Mouse (Mus musculus) hindbrain, embryonic 15.5 days (tissue): ENCODE data around the gene 0610012G03Rik. TPM values are rescaled to one million over a fixed set of nuclear protein-coding genes. Genes with fewer than 3 reads are reported as not detected.
A peak's percentile ranks its signal among the peaks of the same experiment; 100 is the strongest.

Source experiments
- ATAC-seq: fragments of 200-750 bp; cut with Nextera tagmentation; 2 replicates; pipeline ENCODE4 v1.8.0; 2017; ENCODE audit warnings: low read depth, moderate number of reproducible peaks, moderate TSS enrichment; ENCODE audit not compliant: low FRiP score
- H3K27ac ChIP-seq: fragments of 300-500 bp; sonication (generic); replicated peaks from 2 replicates; pipeline ENCODE4 v1.5.1; 2015; ENCODE audit warnings: mild to moderate bottlenecking, inconsistent platforms
- H3K27me3 ChIP-seq: fragments of 300-500 bp; sonication (generic); 2 replicates; pipeline ENCODE4 v1.6.1; 2015; ENCODE audit warnings: control low read depth, inconsistent platforms
- H3K36me3 ChIP-seq: fragments of 300-500 bp; sonication (generic); 2 replicates; pipeline ENCODE4 v1.6.1; 2015; ENCODE audit warnings: control low read depth, inconsistent platforms
- H3K4me1 ChIP-seq: fragments of 300-500 bp; sonication (generic); replicated peaks from 2 replicates; pipeline ENCODE4 v1.6.1; 2015; ENCODE audit warnings: control low read depth, inconsistent platforms
- H3K4me2 ChIP-seq: fragments of 300-500 bp; sonication (generic); 2 replicates; pipeline ENCODE4 v1.6.1; 2015; ENCODE audit warnings: moderate library complexity, mild to moderate bottlenecking, inconsistent platforms
- H3K4me3 ChIP-seq: fragments of 300-500 bp; sonication (generic); 2 replicates; pipeline ENCODE4 v1.5.1; 2015; ENCODE audit warnings: mild to moderate bottlenecking, inconsistent platforms
- H3K9ac ChIP-seq: fragments of 300-500 bp; sonication (generic); 2 replicates; pipeline ENCODE4 v1.6.1; 2015; ENCODE audit warnings: inconsistent platforms
- H3K9me3 ChIP-seq: fragments of 300-500 bp; sonication (generic); 2 replicates; pipeline ENCODE4 v1.6.1; 2016; ENCODE audit warnings: control low read depth, inconsistent platforms
- WGBS: fragments of 180-500 bp; shearing (Covaris S2); methylation state at CpG from one replicate; pipeline ENCODE4 v1.1.7; 2015; 5-methylcytosine and 5-hydroxymethylcytosine counted together
- polyA plus RNA-seq: library from polyadenylated mRNA; unstranded; fragments of >200 nt; fragmentation: Nextera tagmentation; extraction: Ambion mirVana; gene quantifications from 2 replicates; pipeline ENCODE4 v1.2.1, GENCODE M21; 2015

Gene 0610012G03Rik
- polyA plus RNA-seq, 1 experiment from 2014 or later, result 123 TPM

DNA sequence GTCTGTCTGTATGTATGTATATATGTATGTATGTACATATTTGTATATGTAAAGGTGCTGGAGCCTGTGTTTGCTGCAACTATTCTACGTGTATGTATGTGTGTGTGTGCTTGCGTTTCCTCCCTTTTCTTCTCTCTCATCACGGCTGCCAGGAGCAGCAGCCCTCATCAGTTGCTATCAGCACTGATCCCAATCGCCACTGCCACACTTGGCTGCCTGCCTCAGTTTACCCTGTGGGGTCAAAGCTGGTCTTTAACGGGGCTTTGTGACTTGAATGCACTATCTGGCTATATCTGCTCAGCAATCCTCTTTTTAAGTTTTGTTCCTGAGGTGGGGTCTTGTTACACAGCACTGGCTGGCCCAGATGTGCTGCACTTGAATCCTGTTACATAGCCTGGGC lies 20.9 kb downstream of the 0610012G03Rik start:
- H3K27ac ChIP-seq, result no peak overlapping the region
- peaks cover 6% of the 10 kb centered on the region for H3K4me1 ChIP-seq
- no peak overlapping the region for H3K9ac ChIP-seq
- WGBS, result 95% methylated on average over 5 of the region's 5 CpGs
- no peak for ATAC-seq
- no peak overlapping the region for H3K4me3 ChIP-seq
- no peaks in the 10 kb centered on the region for H3K9me3 ChIP-seq
- no peaks in the 10 kb centered on the region for H3K27me3 ChIP-seq
- H3K36me3 ChIP-seq, result no peaks in the 10 kb centered on the region
- no peak overlapping the region for H3K4me2 ChIP-seq

DNA sequence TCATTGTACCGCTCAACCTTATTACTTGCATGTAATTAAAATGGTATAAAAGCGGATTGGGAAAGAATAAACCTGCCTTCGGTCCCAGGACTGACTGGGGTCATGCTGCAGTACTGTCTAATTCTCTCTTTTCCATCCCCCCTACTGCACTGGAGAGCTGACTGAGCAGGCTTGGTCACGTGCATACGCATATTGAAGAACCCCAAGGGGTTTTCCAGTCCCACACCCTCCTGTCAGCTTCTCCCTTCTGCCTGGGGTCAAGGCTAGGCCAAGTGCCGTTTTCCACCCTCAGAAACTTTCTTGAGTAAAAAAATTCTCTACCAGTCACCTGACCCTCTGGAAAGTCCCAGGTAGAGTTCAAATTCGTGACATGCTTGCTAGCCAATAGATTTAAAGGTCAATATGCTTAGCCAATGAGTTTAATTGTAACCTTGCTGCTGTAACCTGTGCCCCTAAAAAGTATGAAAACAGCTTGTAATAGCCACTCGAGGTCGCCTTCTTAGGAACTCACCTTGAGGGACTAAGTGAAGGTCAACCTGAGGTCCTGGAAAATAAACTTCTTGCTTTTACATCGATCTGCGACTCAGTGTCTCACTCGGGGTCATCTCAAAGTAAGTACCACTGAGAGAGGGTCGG lies 21.6 kb downstream of the 0610012G03Rik start:
- ATAC-seq, result no peak
- no peak overlapping the region for H3K9ac ChIP-seq
- H3K4me3 ChIP-seq, result no peak overlapping the region
- no peaks in the 10 kb centered on the region for H3K36me3 ChIP-seq
- no peaks in the 10 kb centered on the region for H3K4me1 ChIP-seq
- H3K27me3 ChIP-seq, result no peaks in the 10 kb centered on the region
- no peak overlapping the region for H3K4me2 ChIP-seq
- H3K27ac ChIP-seq, result no peak overlapping the region
- 84% methylated on average over 13 of the region's 13 CpGs for WGBS
- H3K9me3 ChIP-seq, result no peaks in the 10 kb centered on the region

DNA sequence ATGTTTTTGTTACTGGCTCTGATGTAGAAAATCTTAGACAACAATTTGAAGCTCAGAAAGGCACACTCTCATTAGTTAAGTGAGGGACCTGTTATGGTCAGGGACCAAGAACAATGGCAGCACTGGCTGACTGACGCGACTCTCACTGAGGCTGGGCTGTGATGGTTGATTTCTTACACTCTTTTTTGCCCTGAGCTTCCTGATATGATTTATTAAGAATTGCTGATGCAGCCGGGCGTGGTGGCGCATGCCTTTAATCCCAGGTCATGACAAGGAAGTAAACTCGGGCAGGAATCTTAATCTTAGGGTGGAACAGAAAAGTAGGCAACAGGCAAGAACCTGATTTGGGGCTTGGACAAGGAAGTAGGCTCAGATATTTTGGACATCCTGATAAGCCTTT lies 22.2 kb downstream of the 0610012G03Rik start:
- 78% methylated on average over 6 of the region's 6 CpGs for WGBS

DNA sequence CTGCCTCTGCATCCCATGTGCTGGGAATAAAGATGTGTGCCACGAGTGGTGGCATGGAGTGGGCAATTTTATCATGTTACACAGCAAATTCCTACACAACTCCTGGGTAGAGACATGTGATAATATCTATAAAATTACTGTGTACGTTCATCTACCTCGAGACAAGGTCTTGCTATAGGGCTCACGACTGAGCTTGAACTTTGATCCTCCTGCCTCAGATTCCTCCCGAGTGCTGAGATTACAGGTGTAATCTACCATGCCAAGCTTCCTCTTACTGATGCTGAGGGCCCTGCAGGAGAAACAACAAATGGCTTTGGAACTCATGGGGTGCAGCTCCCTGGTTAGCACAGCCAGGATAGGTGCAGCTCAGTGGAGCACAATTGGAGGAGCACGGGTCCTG lies 23.9 kb downstream of the 0610012G03Rik start:
- Histone ChIP-seq H3K4me3 (no peak overlapping the region), H3K27me3 (no peaks in the 10 kb centered on the region), H3K27ac (no peak overlapping the region), H3K4me1 (no peaks in the 10 kb centered on the region), H3K36me3 (no peaks in the 10 kb centered on the region), H3K4me2 (no peak overlapping the region), H3K9me3 (no peaks in the 10 kb centered on the region), H3K9ac (no peak overlapping the region)
- 91% methylated on average over 6 of the region's 6 CpGs for WGBS
- ATAC-seq, result no peak

More for the DNA sequence above, 22.2 kb downstream of the 0610012G03Rik start:
- Histone ChIP-seq H3K4me3 (no peak overlapping the region), H3K9me3 (no peaks in the 10 kb centered on the region), H3K36me3 (no peaks in the 10 kb centered on the region), H3K4me2 (no peak overlapping the region), H3K27me3 (no peaks in the 10 kb centered on the region), H3K27ac (no peak overlapping the region), H3K9ac (no peak overlapping the region), H3K4me1 (no peaks in the 10 kb centered on the region)
- no peak for ATAC-seq

DNA sequence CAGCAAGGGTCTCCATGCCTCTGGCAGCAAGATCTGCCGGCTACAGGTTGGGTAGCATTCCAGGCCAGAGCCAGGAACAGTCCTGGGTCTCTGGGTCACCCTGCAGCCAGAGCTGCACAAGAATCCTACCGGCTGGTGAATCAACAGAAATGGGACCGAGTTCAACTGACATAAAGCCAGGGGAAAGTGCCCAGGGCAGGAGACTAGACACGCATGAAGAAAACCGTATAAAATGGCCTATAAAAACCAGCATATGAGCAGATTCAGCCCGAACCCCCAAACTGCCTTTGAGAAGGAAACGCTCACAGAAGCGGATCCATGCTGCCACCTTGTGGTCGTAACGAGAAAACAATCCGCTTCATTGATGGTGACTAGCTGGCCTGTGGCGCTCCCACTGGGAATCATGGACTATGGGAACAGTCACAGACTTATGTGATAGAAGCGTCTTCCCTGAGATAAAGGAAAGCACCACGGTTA lies 30.0 kb downstream of the 0610012G03Rik start:
- peak; percentile 79; the same call in 1 of the 2 replicates for ATAC-seq

DNA sequence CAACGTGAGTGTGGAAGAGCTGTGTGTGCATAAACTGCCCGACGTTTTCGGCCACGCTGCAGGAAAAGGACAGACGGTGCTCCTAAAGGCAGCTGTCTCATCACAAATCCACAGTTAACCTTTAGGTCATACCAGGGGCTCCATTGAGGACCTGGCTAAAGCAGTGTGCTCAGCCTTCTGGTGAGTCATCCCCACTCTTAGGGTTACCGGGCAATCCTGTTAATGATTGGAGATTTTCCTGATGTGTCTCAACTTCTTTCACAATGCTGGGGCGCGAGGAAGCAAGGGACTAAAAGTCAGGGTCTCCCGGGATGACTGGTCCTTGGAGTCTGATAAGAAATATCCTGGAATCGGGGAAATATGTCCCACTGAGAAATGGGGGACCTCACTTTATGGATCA lies 30.5 kb downstream of the 0610012G03Rik start:
- Histone ChIP-seq H3K36me3 (no peaks in the 10 kb centered on the region), H3K9me3 (no peaks in the 10 kb centered on the region), H3K4me1 (peaks cover 4% of the 10 kb centered on the region), H3K4me3 (no peak overlapping the region), H3K4me2 (no peak overlapping the region; the same call in 1 of the 2 replicates), H3K27ac (no peak overlapping the region), H3K9ac (0 out of 2 replicates have a peak overlapping the region, but pooled peaks have one; percentile 1), H3K27me3 (no peaks in the 10 kb centered on the region)
- ATAC-seq, result no peak
- 74% methylated on average over 11 of the region's 11 CpGs for WGBS

More for the DNA sequence above, 30.0 kb downstream of the 0610012G03Rik start:
- H3K4me1 ChIP-seq, result peaks cover 4% of the 10 kb centered on the region
- no peak overlapping the region for H3K27ac ChIP-seq
- no peak overlapping the region for H3K4me3 ChIP-seq
- 4% methylated on average over 14 of the region's 14 CpGs for WGBS
- no peaks in the 10 kb centered on the region for H3K27me3 ChIP-seq
- no peaks in the 10 kb centered on the region for H3K9me3 ChIP-seq
- no peaks in the 10 kb centered on the region for H3K36me3 ChIP-seq
- H3K4me2 ChIP-seq, result peak overlapping the region; percentile 32
- H3K9ac ChIP-seq, result 0 out of 2 replicates have a peak overlapping the region, but pooled peaks have one; percentile 1

DNA sequence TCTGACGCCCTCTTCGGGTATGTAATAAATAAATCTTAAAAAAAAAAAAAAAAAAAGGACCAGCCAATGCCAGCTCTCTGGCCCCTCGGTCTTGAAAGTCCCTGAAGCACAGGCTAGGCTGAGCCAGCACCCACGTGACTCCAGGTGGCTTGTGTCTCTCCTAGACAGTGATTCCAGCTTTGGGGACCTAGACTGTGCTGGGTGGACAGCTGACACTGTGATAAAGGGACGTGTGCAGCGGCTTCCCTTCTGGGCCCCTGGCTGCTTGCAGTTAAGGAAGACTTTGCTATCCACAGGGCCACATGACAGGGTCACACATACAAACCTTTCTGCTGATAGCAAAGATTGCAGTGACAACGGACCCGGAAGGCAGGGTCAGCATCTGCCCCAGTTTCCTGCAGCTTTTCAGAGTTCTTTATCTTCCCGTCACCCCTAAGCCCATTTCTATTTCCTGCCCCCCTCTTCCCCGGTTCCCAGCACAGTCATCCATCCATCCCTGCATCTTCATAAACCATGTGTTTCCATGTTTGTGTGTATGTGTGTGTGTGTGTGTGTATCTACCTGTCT lies 37.9 kb downstream of the 0610012G03Rik start:
- Histone ChIP-seq H3K27me3 (no peaks in the 10 kb centered on the region), H3K4me1 (peaks cover 13% of the 10 kb centered on the region), H3K9me3 (no peaks in the 10 kb centered on the region), H3K27ac (no peak overlapping the region), H3K4me2 (no peak overlapping the region), H3K4me3 (no peak overlapping the region), H3K9ac (no peak overlapping the region), H3K36me3 (no peaks in the 10 kb centered on the region)
- no peak for ATAC-seq
- 77% methylated on average over 10 of the region's 10 CpGs for WGBS

DNA sequence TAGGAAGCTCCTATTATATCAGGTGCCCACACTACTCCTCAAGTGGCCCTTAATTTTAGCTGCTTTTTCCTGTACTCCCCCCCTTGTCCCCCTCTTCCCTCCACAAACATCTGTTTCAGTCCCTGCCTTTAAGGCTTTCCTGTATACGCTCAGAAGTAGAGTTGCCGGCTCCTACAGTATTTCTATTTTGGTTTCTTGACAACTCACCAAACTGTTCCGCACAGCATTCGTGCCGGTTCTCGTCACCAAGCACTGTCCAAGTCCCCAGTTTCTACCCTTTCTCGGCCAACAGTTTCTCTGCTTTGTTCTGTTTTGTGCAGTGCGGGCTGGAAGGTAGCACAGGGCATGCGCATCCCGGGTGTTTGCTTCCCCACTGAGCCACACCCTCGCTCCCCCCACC lies 39.3 kb downstream of the 0610012G03Rik start:
- ATAC-seq, result no peak
- H3K9me3 ChIP-seq, result no peaks in the 10 kb centered on the region
- peaks cover 13% of the 10 kb centered on the region for H3K4me1 ChIP-seq
- 58% methylated on average over 11 of the region's 11 CpGs for WGBS
- H3K27me3 ChIP-seq, result no peaks in the 10 kb centered on the region
- no peak overlapping the region for H3K9ac ChIP-seq
- no peak overlapping the region for H3K27ac ChIP-seq
- 0 out of 2 replicates have a peak overlapping the region, but pooled peaks have one; percentile 9 for H3K4me2 ChIP-seq
- H3K4me3 ChIP-seq, result no peak overlapping the region
- no peaks in the 10 kb centered on the region for H3K36me3 ChIP-seq

DNA sequence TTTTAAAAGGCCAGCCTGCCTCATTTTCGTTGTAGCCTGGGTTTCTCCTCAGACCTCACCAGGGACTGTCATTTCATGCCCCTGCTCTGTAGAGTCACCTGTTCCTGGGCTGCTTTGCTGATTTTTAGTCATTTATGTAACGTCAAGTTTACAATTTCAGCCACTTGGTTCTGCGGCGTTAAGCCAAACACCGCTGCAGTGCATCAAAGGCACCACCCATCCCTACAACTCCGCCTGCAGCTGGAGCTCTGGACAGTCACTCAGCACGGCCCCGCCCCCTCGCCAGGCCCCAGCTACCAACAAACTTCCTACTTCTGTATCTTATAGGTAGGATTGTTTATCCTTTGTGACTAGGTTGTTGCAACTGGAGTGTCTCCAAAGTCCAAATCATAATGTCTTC lies 41.4 kb downstream of the 0610012G03Rik start:
- H3K27ac ChIP-seq, result peak overlapping the region; percentile 43; the same call in 1 of the 2 replicates
- peaks cover 13% of the 10 kb centered on the region for H3K4me1 ChIP-seq
- H3K4me3 ChIP-seq, result no peak overlapping the region
- no peak for ATAC-seq
- WGBS, result 10% methylated on average over 9 of the region's 9 CpGs
- H3K9ac ChIP-seq, result no peak overlapping the region
- peak overlapping the region; percentile 38 for H3K4me2 ChIP-seq
- H3K36me3 ChIP-seq, result no peaks in the 10 kb centered on the region
- no peaks in the 10 kb centered on the region for H3K9me3 ChIP-seq
- no peaks in the 10 kb centered on the region for H3K27me3 ChIP-seq

DNA sequence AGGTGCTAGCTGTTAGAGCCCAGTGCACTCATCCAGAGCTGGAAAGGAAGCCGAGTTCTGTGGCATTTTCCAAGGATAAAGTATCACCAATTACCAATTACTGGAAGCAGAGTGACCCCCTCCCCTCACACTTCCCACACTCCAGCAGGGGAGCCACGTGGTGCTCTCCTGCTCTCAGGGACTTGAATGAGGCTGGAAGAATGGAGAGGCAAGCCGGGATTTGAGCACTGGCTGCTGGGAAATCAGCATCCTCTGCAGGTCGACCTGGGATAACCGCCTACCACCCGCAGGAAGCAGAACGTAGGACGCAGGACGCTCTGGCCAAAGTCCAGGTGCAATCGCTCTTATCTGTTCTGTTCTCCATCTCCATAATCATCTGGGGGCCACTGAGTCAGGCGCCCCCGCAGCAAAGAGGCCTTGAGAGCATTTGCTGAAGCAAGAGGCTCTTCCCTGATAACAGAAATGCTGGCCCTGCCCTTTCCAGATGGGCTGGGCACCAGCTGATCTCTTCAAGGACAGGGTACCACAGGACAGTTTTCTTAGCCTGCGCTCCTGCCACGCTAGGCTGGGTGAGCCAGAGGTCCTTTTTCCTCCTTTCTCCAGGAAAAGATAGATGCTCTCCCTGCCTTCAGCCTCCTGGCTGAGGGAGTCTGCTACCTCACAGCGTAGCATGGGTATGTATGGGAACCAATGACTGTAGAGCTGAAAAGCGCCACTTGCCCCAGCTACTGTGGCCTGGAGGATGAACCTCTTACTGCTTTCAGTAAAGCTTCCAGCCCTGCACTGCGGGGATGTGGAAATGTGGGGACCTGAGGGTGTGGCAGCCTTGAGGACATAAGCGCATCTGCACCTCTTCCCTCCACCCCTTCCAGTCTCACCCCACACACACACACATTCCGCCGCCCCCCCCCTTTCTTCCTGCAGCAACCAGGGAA lies 42.1 kb downstream of the 0610012G03Rik start:
- no peaks in the 10 kb centered on the region for H3K36me3 ChIP-seq
- H3K9me3 ChIP-seq, result no peaks in the 10 kb centered on the region
- peaks cover 13% of the 10 kb centered on the region for H3K4me1 ChIP-seq
- ATAC-seq, result peak; percentile 43; the same call in 1 of the 2 replicates
- peak overlapping the region; percentile 17; the same call in 1 of the 2 replicates for H3K9ac ChIP-seq
- peak overlapping the region; percentile 43; the same call in 1 of the 2 replicates for H3K27ac ChIP-seq
- peak overlapping the region; percentile 38 for H3K4me2 ChIP-seq
- 35% methylated on average over 20 of the region's 20 CpGs for whole genome bisulfite sequencing
- H3K27me3 ChIP-seq, result no peaks in the 10 kb centered on the region
- no peak overlapping the region for H3K4me3 ChIP-seq

DNA sequence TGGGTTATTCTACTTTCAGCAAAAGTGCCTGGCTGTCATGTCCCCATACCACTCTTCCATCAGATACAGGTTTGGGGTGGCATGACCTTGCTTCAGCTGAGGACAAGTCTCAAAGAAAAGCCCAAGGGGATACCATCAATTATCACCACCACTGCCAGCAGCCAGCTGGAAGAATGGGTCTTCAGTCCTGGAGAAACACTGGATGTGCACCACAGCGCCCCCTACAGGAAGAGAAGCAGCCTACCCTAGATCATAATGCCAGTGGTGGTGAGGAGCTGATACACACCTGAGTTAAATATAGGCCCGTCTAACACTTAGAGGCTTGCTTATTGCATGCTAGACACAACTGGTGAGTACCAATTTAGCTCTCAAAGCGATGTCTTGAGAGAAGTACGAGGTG lies 43.0 kb downstream of the 0610012G03Rik start:
- H3K9me3 ChIP-seq, result no peaks in the 10 kb centered on the region
- no peak for ATAC-seq
- WGBS, result 73% methylated on average over 4 of the region's 4 CpGs
- H3K27ac ChIP-seq, result no peak overlapping the region
- H3K4me1 ChIP-seq, result peaks cover 13% of the 10 kb centered on the region
- H3K9ac ChIP-seq, result no peak overlapping the region
- H3K4me2 ChIP-seq, result no peak overlapping the region
- H3K36me3 ChIP-seq, result no peaks in the 10 kb centered on the region
- no peaks in the 10 kb centered on the region for H3K27me3 ChIP-seq
- no peak overlapping the region for H3K4me3 ChIP-seq

DNA sequence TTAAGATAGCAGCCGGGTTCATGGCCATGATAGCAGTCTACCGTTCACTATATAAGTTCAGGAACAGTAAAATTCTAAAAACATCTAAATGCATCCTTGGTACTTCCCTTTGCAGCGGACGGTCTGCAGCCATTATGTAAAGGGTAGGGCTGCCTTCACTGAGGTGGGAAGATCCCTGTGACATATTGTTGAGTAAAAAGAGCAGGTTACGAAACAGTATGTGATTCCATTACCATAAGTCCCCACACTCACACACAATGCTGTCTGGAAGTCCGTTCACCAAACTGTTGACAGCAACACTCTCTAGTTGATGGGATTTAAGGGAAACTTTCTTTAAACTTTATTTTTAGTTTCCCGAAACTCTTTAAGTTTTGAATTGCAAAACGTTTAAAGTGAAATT lies 45.1 kb downstream of the 0610012G03Rik start:
- 91% methylated on average over 8 of the region's 8 CpGs for WGBS
- no peak overlapping the region for H3K27ac ChIP-seq
- no peak overlapping the region for H3K9ac ChIP-seq
- peaks cover 20% of the 10 kb centered on the region for H3K4me1 ChIP-seq
- H3K27me3 ChIP-seq, result no peaks in the 10 kb centered on the region
- H3K36me3 ChIP-seq, result no peaks in the 10 kb centered on the region
- no peak overlapping the region for H3K4me2 ChIP-seq
- no peak for ATAC-seq
- H3K4me3 ChIP-seq, result no peak overlapping the region
- H3K9me3 ChIP-seq, result no peaks in the 10 kb centered on the region
